Mouse (Mus musculus) hindbrain, embryonic 12.5 days (tissue): ENCODE data around the gene Cdh1. TPM values are rescaled to one million over a fixed set of nuclear protein-coding genes. Genes with fewer than 3 reads are reported as not detected.
"Not testable (repeated sequence)": the region's sequence is repeated elsewhere in the genome, so short reads cannot be mapped to it uniquely, and the experiment has no call there.

ENCODE experiments used
- ATAC-seq: fragments of 200-750 bp; cut with Nextera tagmentation; 2 replicates; pipeline ENCODE4 v1.8.0; 2017; ENCODE audit warnings: moderate TSS enrichment; ENCODE audit not compliant: low FRiP score
- H3K27ac ChIP-seq: fragments of 300-500 bp; sonication (generic); 2 replicates; pipeline ENCODE4 v1.5.1; 2016; ENCODE audit warnings: mild to moderate bottlenecking
- H3K27me3 ChIP-seq: fragments of 300-500 bp; sonication (generic); 2 replicates; pipeline ENCODE4 v1.6.1; 2016; ENCODE audit warnings: mild to moderate bottlenecking
- H3K36me3 ChIP-seq: fragments of 300-500 bp; sonication (generic); 2 replicates; pipeline ENCODE4 v1.6.1; 2016; ENCODE audit warnings: mild to moderate bottlenecking
- H3K4me1 ChIP-seq: fragments of 300-500 bp; sonication (generic); 2 replicates; pipeline ENCODE4 v1.6.1; 2016
- H3K4me2 ChIP-seq: fragments of 300-500 bp; sonication (generic); replicated peaks from 2 replicates; pipeline ENCODE4 v1.6.1; 2016; ENCODE audit warnings: mild to moderate bottlenecking
- H3K4me3 ChIP-seq: fragments of 300-500 bp; sonication (generic); 2 replicates; pipeline ENCODE4 v1.5.1; 2016; ENCODE audit warnings: mild to moderate bottlenecking
- H3K9ac ChIP-seq: fragments of 300-500 bp; sonication (generic); 2 replicates; pipeline ENCODE4 v1.6.1; 2016; ENCODE audit warnings: mild to moderate bottlenecking, moderate library complexity
- H3K9me3 ChIP-seq: fragments of 300-500 bp; sonication (generic); replicated peaks from 2 replicates; pipeline ENCODE4 v1.6.1; 2016; ENCODE audit warnings: mild to moderate bottlenecking
- WGBS: fragments of 180-500 bp; shearing (Covaris S2); methylation state at CpG from one replicate; pipeline ENCODE4 v1.1.7; 2016; 5-methylcytosine and 5-hydroxymethylcytosine counted together
- polyA plus RNA-seq: library from polyadenylated mRNA; unstranded; fragments of >200 nt; fragmentation: Nextera tagmentation; extraction: Ambion mirVana; gene quantifications from 2 replicates; pipeline ENCODE4 v1.2.1, GENCODE M21; 2016

The Cdh1 gene
- polyA plus RNA-seq, result 6.9 and 9.2 TPM in 2 replicates

- Histone ChIP-seq H3K4me2 (peak within 1 kb of the TSS; percentile 94), H3K27ac (no peak within 1 kb of the TSS), H3K36me3 (no peaks in the 10 kb centered on the region), H3K9me3 (no peaks in the 10 kb centered on the region), H3K27me3 (peaks cover 61% of the 10 kb centered on the region), H3K4me1 (peaks cover 19% of the 10 kb centered on the region), H3K4me3 (peak within 1 kb of the TSS; percentile 51), H3K9ac (peak within 1 kb of the TSS; percentile 49)
- ATAC-seq, result no peak
- under 1% methylated on average over 51 of the region's 53 CpGs for WGBS
Observed at GRCm38 (mm10) chr8:106603131-106603819, at the start of gene Cdh1. Cdh1 (plus strand) TSS chr8:106603351.

- no peak for ATAC-seq
- Histone ChIP-seq H3K27me3 (no peaks in the 10 kb centered on the region), H3K4me1 (no peaks in the 10 kb centered on the region), H3K9me3 (peaks cover 8% of the 10 kb centered on the region; the same call in 1 of the 2 replicates), H3K4me3 (no peak overlapping the region), H3K36me3 (no peaks in the 10 kb centered on the region), H3K4me2 (no peak overlapping the region), H3K27ac (no peak overlapping the region), H3K9ac (no peak overlapping the region)
- WGBS, result 96% methylated on average over 5 of the region's 5 CpGs
Observed at GRCm38 (mm10) chr8:106554011-106554410, 49.1 kb upstream of the Cdh1 start.

GRCm38 (mm10) chr8:106556068-106556645 lies 47.0 kb upstream of the Cdh1 start:
- H3K4me3 ChIP-seq, result no peak overlapping the region
- H3K27me3 ChIP-seq, result peaks cover 3% of the 10 kb centered on the region; the same call in 1 of the 2 replicates
- H3K4me1 ChIP-seq, result no peaks in the 10 kb centered on the region
- ATAC-seq, result no peak
- WGBS, result 71% methylated on average over 6 of the region's 7 CpGs
- H3K9ac ChIP-seq, result no peak overlapping the region
- H3K36me3 ChIP-seq, result no peaks in the 10 kb centered on the region
- peaks cover 8% of the 10 kb centered on the region; the same call in 1 of the 2 replicates for H3K9me3 ChIP-seq
- H3K27ac ChIP-seq, result no peak overlapping the region
- H3K4me2 ChIP-seq, result no peak overlapping the region

- H3K4me1 ChIP-seq, result no peaks in the 10 kb centered on the region
- no peak for ATAC-seq
- H3K27ac ChIP-seq, result no peak overlapping the region
- H3K4me3 ChIP-seq, result no peak overlapping the region
- peaks cover 8% of the 10 kb centered on the region; the same call in 1 of the 2 replicates for H3K9me3 ChIP-seq
- peaks cover 3% of the 10 kb centered on the region; the same call in 1 of the 2 replicates for H3K27me3 ChIP-seq
- no peak overlapping the region for H3K9ac ChIP-seq
- no peaks in the 10 kb centered on the region for H3K36me3 ChIP-seq
- 65% methylated on average over 9 of the region's 9 CpGs for WGBS
- H3K4me2 ChIP-seq, result no peak overlapping the region
Observed at GRCm38 (mm10) chr8:106559844-106560243, 43.3 kb upstream of the Cdh1 start.

- Histone ChIP-seq H3K4me3 (no peak overlapping the region), H3K27ac (no peak overlapping the region), H3K4me1 (no peaks in the 10 kb centered on the region), H3K9ac (no peak overlapping the region), H3K4me2 (no peak overlapping the region), H3K27me3 (peaks cover 3% of the 10 kb centered on the region; the same call in 1 of the 2 replicates), H3K9me3 (peaks cover 8% of the 10 kb centered on the region; the same call in 1 of the 2 replicates), H3K36me3 (no peaks in the 10 kb centered on the region)
- no peak for ATAC-seq
- 33% methylated on average over 21 of the region's 21 CpGs for WGBS
Observed at GRCm38 (mm10) chr8:106561097-106561865, 41.9 kb upstream of the Cdh1 start.

GRCm38 (mm10) chr8:106563691-106564182 lies 39.4 kb upstream of the Cdh1 start:
- H3K27me3 ChIP-seq, result peaks cover 3% of the 10 kb centered on the region; the same call in 1 of the 2 replicates
- H3K4me1 ChIP-seq, result no peaks in the 10 kb centered on the region
- no peak overlapping the region for H3K27ac ChIP-seq
- ATAC-seq, result no peak
- H3K9ac ChIP-seq, result no peak overlapping the region
- no peaks in the 10 kb centered on the region for H3K36me3 ChIP-seq
- no peaks in the 10 kb centered on the region for H3K9me3 ChIP-seq
- H3K4me2 ChIP-seq, result no peak overlapping the region
- WGBS, result 81% methylated on average over 3 of the region's 3 CpGs
- no peak overlapping the region for H3K4me3 ChIP-seq

GRCm38 (mm10) chr8:106569006-106569405 lies 34.1 kb upstream of the Cdh1 start:
- H3K4me2 ChIP-seq, result no peak overlapping the region
- H3K27ac ChIP-seq, result no peak overlapping the region
- H3K9me3 ChIP-seq, result no peaks in the 10 kb centered on the region
- ATAC-seq, result peak; percentile 48; the same call in 1 of the 2 replicates
- peaks cover 5% of the 10 kb centered on the region; the same call in 1 of the 2 replicates for H3K4me1 ChIP-seq
- no peak overlapping the region for H3K4me3 ChIP-seq
- no peak overlapping the region for H3K9ac ChIP-seq
- H3K36me3 ChIP-seq, result no peaks in the 10 kb centered on the region
- H3K27me3 ChIP-seq, result no peaks in the 10 kb centered on the region
- 41% methylated on average over 7 of the region's 7 CpGs for WGBS

GRCm38 (mm10) chr8:106570386-106570785 lies 32.8 kb upstream of the Cdh1 start:
- H3K9ac ChIP-seq, result no peak overlapping the region
- H3K4me1 ChIP-seq, result peaks cover 5% of the 10 kb centered on the region; the same call in 1 of the 2 replicates
- H3K9me3 ChIP-seq, result no peaks in the 10 kb centered on the region
- no peak overlapping the region for H3K4me2 ChIP-seq
- no peaks in the 10 kb centered on the region for H3K27me3 ChIP-seq
- no peaks in the 10 kb centered on the region for H3K36me3 ChIP-seq
- no peak overlapping the region for H3K27ac ChIP-seq
- 74% methylated on average over 4 of the region's 4 CpGs for WGBS
- no peak for ATAC-seq
- no peak overlapping the region for H3K4me3 ChIP-seq

- no peak for ATAC-seq
- no peak overlapping the region for H3K27ac ChIP-seq
- H3K36me3 ChIP-seq, result no peaks in the 10 kb centered on the region
- no peaks in the 10 kb centered on the region for H3K9me3 ChIP-seq
- no peak overlapping the region for H3K4me3 ChIP-seq
- H3K27me3 ChIP-seq, result no peaks in the 10 kb centered on the region
- peaks cover 5% of the 10 kb centered on the region; the same call in 1 of the 2 replicates for H3K4me1 ChIP-seq
- no peak overlapping the region for H3K9ac ChIP-seq
- H3K4me2 ChIP-seq, result no peak overlapping the region
- 88% methylated on average over 5 of the region's 5 CpGs for WGBS
Observed at GRCm38 (mm10) chr8:106571551-106572172, 31.5 kb upstream of the Cdh1 start.

- H3K4me1 ChIP-seq, H3K36me3 ChIP-seq, H3K27ac ChIP-seq, ATAC-seq, H3K4me3 ChIP-seq, H3K27me3 ChIP-seq, H3K9ac ChIP-seq, H3K4me2 ChIP-seq, H3K9me3 ChIP-seq: not testable (repeated sequence)
- WGBS, result 97% methylated on average over 1 of the region's 1 CpGs
Observed at GRCm38 (mm10) chr8:106572175-106572574, 31.0 kb upstream of the Cdh1 start.

GRCm38 (mm10) chr8:106573168-106573567 lies 30.0 kb upstream of the Cdh1 start, which contains the start of gene Gm10073:
Gm10073 (minus strand) TSS chr8:106573461.
- not testable (repeated sequence) for H3K27ac ChIP-seq, H3K36me3 ChIP-seq, H3K4me2 ChIP-seq, ATAC-seq, H3K27me3 ChIP-seq, H3K9me3 ChIP-seq, H3K9ac ChIP-seq, H3K4me1 ChIP-seq, H3K4me3 ChIP-seq
- WGBS, result 51% methylated on average over 20 of the region's 20 CpGs
